Mouse (Mus musculus): ENCODE data around the gene Larp6. TPM values are rescaled to one million over a fixed set of nuclear protein-coding genes. Genes with fewer than 3 reads are reported as not detected.

The Larp6 gene
- polyA plus RNA-seq, 1 experiment from 2014 or later: 24.7 TPM

GRCm38 (mm10) chr9:60687891-60688324, 24.9 kb upstream of the Larp6 start, which contains the start of gene Lrrc49:
Gene Lrrc49 (minus strand): TSS chr9:60688158.
- Histone ChIP-seq H3K27me3 (no peaks in the 10 kb centered on the region), H3K4me2 (peak within 1 kb of the TSS; percentile 64), H3K9me3 (no peaks in the 10 kb centered on the region), H3K9ac (peak within 1 kb of the TSS; percentile 82), H3K27ac (replicated peaks) (peak within 1 kb of the TSS; percentile 99), H3K4me3 (peak within 1 kb of the TSS; percentile 76), H3K4me1 (replicated peaks) (peaks cover 19% of the 10 kb centered on the region), H3K36me3 (peaks cover 11% of the 10 kb centered on the region; the same call in 1 of the 2 replicates)
- 0% methylated on average over 21 of the region's 21 CpGs for WGBS
- ATAC-seq (ENCODE audit: low FRiP score, low read depth): peak; percentile 97

GRCm38 (mm10) chr9:60692624-60693023, 20.2 kb upstream of the Larp6 start:
- 73% methylated on average over 4 of the region's 4 CpGs for WGBS
- Histone ChIP-seq H3K4me3 (no peak overlapping the region), H3K27me3 (0 out of 2 replicates have a peak, but pooled peaks cover 3% of the 10 kb centered on the region), H3K36me3 (no peaks in the 10 kb centered on the region), H3K27ac (replicated peaks) (no peak overlapping the region), H3K9ac (no peak overlapping the region), H3K4me2 (no peak overlapping the region), H3K4me1 (replicated peaks) (peaks cover 6% of the 10 kb centered on the region), H3K9me3 (no peaks in the 10 kb centered on the region)
- no peak for ATAC-seq (ENCODE audit: low FRiP score, low read depth)

DNA sequence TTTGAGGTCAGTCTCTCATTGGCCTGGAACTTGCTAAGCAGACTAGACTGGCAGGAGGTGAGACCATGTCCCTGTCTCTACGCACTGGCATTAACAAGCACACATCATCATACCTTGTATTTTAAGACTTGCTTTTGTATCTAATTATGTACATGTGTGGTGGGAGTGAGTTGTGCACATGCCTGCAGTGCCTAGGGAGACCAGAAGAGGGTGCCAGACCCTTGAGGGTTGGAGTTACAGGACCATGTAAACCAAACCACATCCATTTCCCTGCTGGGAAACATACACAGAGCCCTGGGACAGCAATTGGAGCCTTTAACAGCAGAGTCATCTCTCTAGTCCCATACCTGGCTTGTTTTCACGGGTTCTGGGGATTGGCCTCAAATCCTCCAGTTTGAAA, 18.8 kb upstream of the Larp6 start:
- no peak overlapping the region for H3K27ac ChIP-seq (replicated peaks)
- H3K4me3 ChIP-seq: no peak overlapping the region
- WGBS: 56% methylated on average over 2 of the region's 2 CpGs
- H3K36me3 ChIP-seq: no peaks in the 10 kb centered on the region
- H3K9me3 ChIP-seq: no peaks in the 10 kb centered on the region
- H3K4me1 ChIP-seq (replicated peaks): no peaks in the 10 kb centered on the region
- no peak for ATAC-seq (ENCODE audit: low FRiP score, low read depth)
- H3K9ac ChIP-seq: no peak overlapping the region
- 0 out of 2 replicates have a peak, but pooled peaks cover 3% of the 10 kb centered on the region for H3K27me3 ChIP-seq
- no peak overlapping the region for H3K4me2 ChIP-seq

GRCm38 (mm10) chr9:60696271-60696985, 16.4 kb upstream of the Larp6 start:
- WGBS: 70% methylated on average over 6 of the region's 6 CpGs
- Histone ChIP-seq H3K27ac (replicated peaks) (no peak overlapping the region), H3K4me3 (no peak overlapping the region), H3K4me2 (no peak overlapping the region), H3K9ac (no peak overlapping the region), H3K27me3 (0 out of 2 replicates have a peak, but pooled peaks cover 3% of the 10 kb centered on the region), H3K4me1 (replicated peaks) (no peaks in the 10 kb centered on the region), H3K36me3 (no peaks in the 10 kb centered on the region), H3K9me3 (no peaks in the 10 kb centered on the region)
- no peak for ATAC-seq (ENCODE audit: low FRiP score, low read depth)

- no peak for ATAC-seq (ENCODE audit: low FRiP score, low read depth)
- H3K27me3 ChIP-seq: no peaks in the 10 kb centered on the region
- H3K4me3 ChIP-seq: no peak overlapping the region
- H3K36me3 ChIP-seq: no peaks in the 10 kb centered on the region
- WGBS: 57% methylated on average over 18 of the region's 18 CpGs
- peak overlapping the region; percentile 29 for H3K4me2 ChIP-seq
- no peaks in the 10 kb centered on the region for H3K9me3 ChIP-seq
- H3K9ac ChIP-seq: no peak overlapping the region
- no peak overlapping the region for H3K27ac ChIP-seq (replicated peaks)
- H3K4me1 ChIP-seq (replicated peaks): no peaks in the 10 kb centered on the region
These were observed 13.1 kb upstream of the Larp6 start for GRCm38 (mm10) chr9:60699581-60700231.

DNA sequence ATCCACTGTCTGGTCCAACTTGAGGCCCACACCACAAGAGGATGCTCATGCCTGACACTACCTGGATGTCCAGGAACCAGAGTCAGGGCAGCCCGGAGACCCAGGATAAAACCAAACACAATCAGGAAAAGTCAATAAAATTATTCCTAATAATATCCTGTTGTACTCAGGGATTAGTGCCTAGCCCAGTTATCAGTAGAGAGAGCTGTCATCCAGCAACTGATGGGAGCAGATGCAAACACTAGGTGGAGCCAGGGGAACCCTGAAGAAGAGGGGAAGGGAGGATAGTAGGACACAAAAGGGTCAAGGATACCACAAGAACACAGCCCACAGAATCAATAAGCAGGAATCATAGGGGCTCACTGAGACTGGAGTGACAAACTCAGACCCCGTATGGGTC, 5.2 kb upstream of the Larp6 start:
- Histone ChIP-seq H3K9me3 (no peaks in the 10 kb centered on the region), H3K9ac (no peak overlapping the region), H3K36me3 (no peaks in the 10 kb centered on the region), H3K4me3 (no peak overlapping the region), H3K27ac (replicated peaks) (no peak overlapping the region), H3K4me2 (no peak overlapping the region), H3K4me1 (replicated peaks) (peaks cover 7% of the 10 kb centered on the region), H3K27me3 (no peaks in the 10 kb centered on the region)
- WGBS: 98% methylated on average over 2 of the region's 2 CpGs
- ATAC-seq (ENCODE audit: low FRiP score, low read depth): no peak

DNA sequence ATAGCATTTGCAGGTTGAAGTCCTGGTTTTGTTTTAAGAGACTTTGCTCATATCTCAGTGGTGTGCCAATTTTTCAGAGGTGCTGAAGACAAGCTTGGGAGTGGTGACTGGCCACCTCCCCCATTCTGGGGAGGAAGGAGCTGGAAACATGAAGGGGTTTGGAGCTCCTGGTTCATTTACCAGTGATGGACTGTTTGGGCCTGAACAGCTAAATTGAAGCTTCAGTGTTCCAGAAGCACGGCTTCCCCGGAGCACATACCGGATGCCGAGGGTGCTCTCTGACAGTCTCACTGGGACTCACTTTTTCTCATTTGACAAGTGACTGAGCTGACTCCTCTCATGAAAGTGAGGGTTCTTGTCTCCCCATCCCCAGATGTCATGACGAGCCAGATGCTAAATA, 4.2 kb upstream of the Larp6 start:
- no peaks in the 10 kb centered on the region for H3K36me3 ChIP-seq
- no peak for ATAC-seq (ENCODE audit: low FRiP score, low read depth)
- H3K4me3 ChIP-seq: no peak overlapping the region
- H3K4me1 ChIP-seq (replicated peaks): peaks cover 15% of the 10 kb centered on the region
- H3K27me3 ChIP-seq: no peaks in the 10 kb centered on the region
- H3K4me2 ChIP-seq: no peak overlapping the region
- WGBS: 90% methylated on average over 5 of the region's 5 CpGs
- no peak overlapping the region for H3K9ac ChIP-seq
- no peaks in the 10 kb centered on the region for H3K9me3 ChIP-seq
- H3K27ac ChIP-seq (replicated peaks): no peak overlapping the region

DNA sequence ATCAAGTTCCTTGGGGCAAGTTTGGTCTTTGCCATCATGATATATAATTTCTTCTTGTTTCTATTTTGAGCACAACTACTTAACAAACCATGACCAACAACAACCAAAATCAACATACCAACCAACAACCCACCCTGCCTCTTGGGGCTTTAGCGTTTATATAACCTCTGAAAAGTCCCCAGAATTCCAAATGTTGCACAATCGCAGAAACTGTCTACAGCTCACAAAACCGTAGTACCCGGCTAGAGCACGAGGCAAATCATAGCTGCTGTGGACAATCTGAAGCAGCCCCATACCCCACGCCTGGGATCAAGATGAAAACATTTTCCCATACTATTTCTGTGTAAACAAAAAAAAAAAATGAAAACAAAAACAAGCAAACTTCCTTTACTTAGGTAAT, 3.1 kb upstream of the Larp6 start:
- ATAC-seq (ENCODE audit: low FRiP score, low read depth): no peak
- 88% methylated on average over 6 of the region's 6 CpGs for WGBS

DNA sequence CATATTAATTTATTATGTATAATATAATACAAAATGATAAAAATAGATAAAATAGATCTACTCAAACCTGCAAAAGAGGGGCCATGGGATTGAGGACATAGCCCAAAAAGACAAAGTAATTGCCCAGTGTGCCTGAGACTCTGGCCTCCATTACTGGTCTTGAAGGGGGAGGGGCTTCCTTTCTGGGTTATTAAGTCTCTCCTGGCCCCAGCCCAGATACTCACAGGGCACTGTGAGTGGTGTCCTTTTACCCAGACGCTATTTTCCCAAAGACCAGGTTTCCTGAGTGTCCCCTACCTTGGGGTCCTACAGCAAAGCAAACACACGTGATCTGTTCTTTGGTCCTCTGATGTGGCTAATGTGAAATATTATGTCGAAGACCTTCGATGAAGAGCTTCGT, 778 bp upstream of the Larp6 start:
- 84% methylated on average over 5 of the region's 5 CpGs for WGBS
- ATAC-seq (ENCODE audit: low FRiP score, low read depth): no peak
- H3K9me3 ChIP-seq: no peaks in the 10 kb centered on the region
- no peaks in the 10 kb centered on the region for H3K36me3 ChIP-seq
- no peaks in the 10 kb centered on the region for H3K27me3 ChIP-seq
- H3K4me1 ChIP-seq (replicated peaks): peaks cover 39% of the 10 kb centered on the region
- H3K9ac ChIP-seq: no peak overlapping the region
- H3K27ac ChIP-seq (replicated peaks): peak overlapping the region; percentile 74; the same call in 1 of the 2 replicates
- peak overlapping the region; percentile 97; the same call in 1 of the 2 replicates for H3K4me2 ChIP-seq
- H3K4me3 ChIP-seq: no peak overlapping the region

More for the DNA sequence above, 3.1 kb upstream of the Larp6 start:
- no peaks in the 10 kb centered on the region for H3K27me3 ChIP-seq
- no peak overlapping the region for H3K4me3 ChIP-seq
- H3K9me3 ChIP-seq: no peaks in the 10 kb centered on the region
- no peaks in the 10 kb centered on the region for H3K36me3 ChIP-seq
- no peak overlapping the region for H3K27ac ChIP-seq (replicated peaks)
- no peak overlapping the region for H3K4me2 ChIP-seq
- H3K4me1 ChIP-seq (replicated peaks): peaks cover 27% of the 10 kb centered on the region
- no peak overlapping the region for H3K9ac ChIP-seq

GRCm38 (mm10) chr9:60713616-60714015, 827 bp downstream of the Larp6 start:
- H3K4me2 ChIP-seq: peak overlapping the region; percentile 97
- H3K9ac ChIP-seq: peak overlapping the region; percentile 94
- no peaks in the 10 kb centered on the region for H3K27me3 ChIP-seq
- WGBS: 42% methylated on average over 4 of the region's 4 CpGs
- H3K4me1 ChIP-seq (replicated peaks): peaks cover 39% of the 10 kb centered on the region
- H3K27ac ChIP-seq (replicated peaks): peak overlapping the region; percentile 74; the same call in 1 of the 2 replicates
- 0 out of 2 replicates have a peak, but pooled peaks have one; percentile 11 for ATAC-seq (ENCODE audit: low FRiP score, low read depth)
- H3K36me3 ChIP-seq: no peaks in the 10 kb centered on the region
- H3K4me3 ChIP-seq: peak overlapping the region; percentile 81
- no peaks in the 10 kb centered on the region for H3K9me3 ChIP-seq

DNA sequence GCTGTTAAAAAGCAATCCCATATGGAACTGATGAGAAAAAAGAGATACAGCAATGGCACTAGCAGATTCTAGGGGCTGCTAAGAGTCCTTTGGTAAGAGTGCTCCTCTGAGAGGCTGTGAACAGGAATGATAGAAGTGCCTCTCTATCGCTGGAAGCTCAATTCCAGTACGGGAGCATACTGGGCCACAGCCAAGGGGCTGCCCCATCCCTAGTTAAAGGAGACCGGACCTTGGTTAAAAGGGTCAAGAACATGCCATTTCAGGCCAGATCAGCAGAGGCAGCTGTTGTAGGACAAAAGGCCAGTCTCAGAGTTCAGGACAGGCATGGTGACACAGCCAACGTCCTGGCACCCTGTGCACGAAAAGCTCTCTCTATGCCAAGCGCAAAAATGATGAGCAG, 1.4 kb downstream of the Larp6 start:
- peaks cover 39% of the 10 kb centered on the region for H3K4me1 ChIP-seq (replicated peaks)
- 73% methylated on average over 6 of the region's 6 CpGs for WGBS
- H3K4me2 ChIP-seq: peak overlapping the region; percentile 97
- H3K9me3 ChIP-seq: no peaks in the 10 kb centered on the region
- H3K27me3 ChIP-seq: no peaks in the 10 kb centered on the region
- H3K9ac ChIP-seq: peak overlapping the region; percentile 94; the same call in 1 of the 2 replicates
- H3K36me3 ChIP-seq: no peaks in the 10 kb centered on the region
- peak overlapping the region; percentile 81 for H3K4me3 ChIP-seq
- no peak for ATAC-seq (ENCODE audit: low FRiP score, low read depth)
- peak overlapping the region; percentile 74; the same call in 1 of the 2 replicates for H3K27ac ChIP-seq (replicated peaks)

DNA sequence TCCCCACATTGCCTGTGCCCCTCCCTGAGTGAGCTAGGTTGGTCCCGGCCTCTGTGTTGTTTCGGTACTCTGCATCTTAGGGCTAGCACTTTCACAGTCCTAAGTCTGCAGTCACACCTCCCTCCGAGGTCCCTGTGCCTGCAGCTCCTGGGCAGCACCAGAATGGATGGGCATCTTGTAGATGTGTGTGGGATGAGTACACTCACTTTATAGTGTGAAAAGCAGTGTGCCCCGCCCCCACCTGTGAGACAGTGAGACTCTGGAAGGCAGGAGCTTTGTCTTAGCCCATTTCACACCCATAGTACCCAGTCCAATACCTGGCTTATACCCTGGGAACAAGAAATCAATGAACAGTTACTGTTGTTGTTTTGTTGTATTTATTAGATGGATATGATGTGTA, 2.5 kb downstream of the Larp6 start:
- Histone ChIP-seq H3K36me3 (no peaks in the 10 kb centered on the region), H3K27ac (replicated peaks) (no peak overlapping the region), H3K9me3 (no peaks in the 10 kb centered on the region), H3K27me3 (no peaks in the 10 kb centered on the region), H3K4me1 (replicated peaks) (peaks cover 39% of the 10 kb centered on the region), H3K9ac (no peak overlapping the region), H3K4me3 (no peak overlapping the region), H3K4me2 (peak overlapping the region; percentile 97)
- no peak for ATAC-seq (ENCODE audit: low FRiP score, low read depth)
- WGBS: 93% methylated on average over 4 of the region's 4 CpGs

Measured in hindbrain, embryonic 15.5 days (tissue).